Mouse (Mus musculus): ENCODE measurements around the gene Crb2. TPM values are rescaled to one million over a fixed set of nuclear protein-coding genes. Genes with fewer than 3 reads are reported as not detected.
A peak's percentile ranks its signal among the peaks of the same experiment; 100 is the strongest.

Gene Crb2
- total RNA-seq, 1 experiment: 1.7 TPM

DNA sequence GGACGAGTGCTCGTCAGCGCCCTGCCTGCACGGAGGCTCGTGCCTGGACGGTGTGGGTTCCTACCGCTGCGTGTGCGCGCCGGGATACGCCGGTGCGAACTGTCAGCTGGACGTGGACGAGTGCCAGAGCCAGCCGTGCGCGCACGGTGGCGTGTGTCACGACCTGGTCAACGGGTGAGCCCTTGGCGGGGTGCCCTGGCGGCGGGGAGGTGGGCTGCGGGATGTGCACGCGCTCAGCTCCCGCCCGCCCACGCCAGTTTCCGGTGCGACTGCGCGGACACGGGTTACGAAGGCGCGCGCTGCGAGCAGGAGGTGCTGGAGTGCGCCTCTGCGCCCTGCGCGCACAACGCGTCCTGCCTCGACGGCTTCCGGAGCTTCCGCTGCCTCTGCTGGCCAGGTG lies 10.4 kb downstream of the Crb2 start:
- no peak for DNase-seq (ENCODE audit: low read depth, low spot score)
- in situ Hi-C loops (cut with MboI; ENCODE audit: low sequenced_read_pairs in 2 of 2, unreplicated experiment in 2 of 2): no loop called here
- Histone ChIP-seq H3K9me3 (ENCODE audit: control insufficient read depth, insufficient read depth, low read depth, low read length) (no peaks in the 10 kb centered on the region), H3K9ac (ENCODE audit: insufficient read depth, low read depth, low read length, poor library complexity, severe bottlenecking) (peak overlapping the region; percentile 24; the same call in 1 of the 2 replicates), H3K27ac (ENCODE audit: insufficient read depth, low read depth, low read length, poor library complexity, severe bottlenecking) (no peak overlapping the region), H3K4me1 (ENCODE audit: control insufficient read depth in 2 of 2, insufficient read depth in 2 of 2, low read length in 2 of 2, poor library complexity in 1 of 2) (peaks cover 0 to 8% of the 10 kb centered on the region in 2 experiments; a peak in 1 of 4 replicates), H3K4me3 (ENCODE audit: insufficient read depth in 1 of 2, low read depth in 1 of 2, low read length in 2 of 2, poor library complexity in 1 of 2, severe bottlenecking in 1 of 2) (peak overlapping the region; percentile 60 to 75), H3K36me3 (ENCODE audit: control insufficient read depth, insufficient read depth, low read length, poor library complexity, severe bottlenecking) (no peaks in the 10 kb centered on the region)
- TF ChIP-seq HCFC1 (IDR thresholded peaks at IDR 0.05; ENCODE audit: borderline replicate concordance, insufficient read depth, low read length) (no peak), MAFK (IDR thresholded peaks at IDR 0.05; ENCODE audit: insufficient read depth, low read depth, low read length) (no peak), ZC3H11A (IDR thresholded peaks at IDR 0.05; ENCODE audit: borderline replicate concordance, low read depth, low read length) (no peak), CHD2 (IDR thresholded peaks at IDR 0.05; ENCODE audit: low read depth, low read length) (no peak), ZNF384 (IDR thresholded peaks at IDR 0.05; ENCODE audit: low read depth, low read length) (no peak)

DNA sequence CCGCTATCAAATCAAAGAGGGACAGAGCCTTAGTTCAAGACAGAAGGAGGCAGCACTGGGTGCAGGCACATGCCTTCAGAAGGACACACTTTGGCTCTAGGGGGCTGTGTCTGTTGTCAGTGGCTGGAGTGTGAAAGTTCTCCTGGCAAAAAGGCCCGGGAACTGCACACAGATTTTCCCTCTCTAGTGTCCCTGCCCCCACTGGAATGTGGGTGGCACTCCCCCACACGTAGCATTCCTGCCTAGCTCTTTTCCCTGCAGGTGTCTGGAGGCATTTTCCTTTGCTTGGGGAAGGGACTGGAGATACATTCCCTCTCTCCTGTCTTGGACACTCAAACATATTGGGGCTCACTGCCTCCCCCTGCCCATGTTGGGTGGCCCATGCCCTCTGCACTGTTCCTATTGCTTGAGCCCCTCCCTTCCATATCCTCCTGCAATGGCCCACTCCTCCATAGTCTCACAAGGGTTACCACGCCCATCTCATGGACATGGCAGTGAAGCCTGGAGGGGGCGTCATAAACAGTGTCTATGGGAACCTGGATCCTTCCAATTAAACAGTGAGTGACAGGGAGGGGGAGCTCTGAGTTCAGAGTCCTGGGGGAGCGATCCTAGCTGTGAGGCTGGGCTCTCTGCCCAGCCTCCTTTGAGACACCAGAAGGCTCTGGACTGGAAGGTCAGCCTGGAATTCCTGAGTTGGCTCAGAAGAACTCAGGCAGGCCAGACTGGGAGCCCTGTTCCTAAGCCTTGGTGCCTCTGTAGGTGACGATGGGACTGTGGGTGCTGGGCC lies 12.3 kb downstream of the Crb2 start:
- in situ Hi-C loops (cut with MboI; ENCODE audit: low sequenced_read_pairs in 2 of 2, unreplicated experiment in 2 of 2): no loop called here
- no peak overlapping the region for H3K27ac ChIP-seq (ENCODE audit: insufficient read depth, low read depth, low read length, poor library complexity, severe bottlenecking)
- no peak for DNase-seq (ENCODE audit: low read depth, low spot score)
- TF ChIP-seq ZNF384 (IDR thresholded peaks at IDR 0.05; ENCODE audit: low read depth, low read length) (no peak), MAFK (IDR thresholded peaks at IDR 0.05; ENCODE audit: insufficient read depth, low read depth, low read length) (no peak), HCFC1 (IDR thresholded peaks at IDR 0.05; ENCODE audit: borderline replicate concordance, insufficient read depth, low read length) (no peak), ZC3H11A (IDR thresholded peaks at IDR 0.05; ENCODE audit: borderline replicate concordance, low read depth, low read length) (no peak), CHD2 (IDR thresholded peaks at IDR 0.05; ENCODE audit: low read depth, low read length) (no peak)
- H3K9ac ChIP-seq (ENCODE audit: insufficient read depth, low read depth, low read length, poor library complexity, severe bottlenecking): no peak overlapping the region
- H3K9me3 ChIP-seq (ENCODE audit: control insufficient read depth, insufficient read depth, low read depth, low read length): no peaks in the 10 kb centered on the region
- peaks cover 0 to 4% of the 10 kb centered on the region in 2 experiments; a peak in 1 of 4 replicates for H3K4me1 ChIP-seq (ENCODE audit: control insufficient read depth in 2 of 2, insufficient read depth in 2 of 2, low read length in 2 of 2, poor library complexity in 1 of 2)
- no peaks in the 10 kb centered on the region for H3K36me3 ChIP-seq (ENCODE audit: control insufficient read depth, insufficient read depth, low read length, poor library complexity, severe bottlenecking)
- no peak overlapping the region for H3K4me3 ChIP-seq (ENCODE audit: insufficient read depth in 1 of 2, low read depth in 1 of 2, low read length in 2 of 2, poor library complexity in 1 of 2, severe bottlenecking in 1 of 2)

DNA sequence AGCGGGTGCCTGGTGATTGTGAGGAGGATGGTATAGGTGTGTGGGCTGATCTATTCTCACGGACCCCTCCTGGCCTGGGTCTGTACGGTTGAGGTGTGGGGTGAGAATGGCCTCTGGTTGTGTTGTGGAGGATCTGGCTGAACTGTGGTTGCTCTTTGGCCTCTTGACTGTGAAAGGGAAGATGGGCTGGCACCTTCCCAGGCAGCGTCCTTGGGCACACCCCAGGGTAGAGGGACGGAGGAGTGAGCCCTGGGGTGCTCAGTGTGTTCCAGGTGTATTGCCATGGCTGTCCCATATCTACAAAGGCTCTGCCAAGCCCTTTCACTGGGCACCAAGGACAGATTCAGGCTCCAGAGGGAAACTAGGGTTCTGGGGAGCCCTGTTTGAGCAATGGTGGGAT lies 13.0 kb downstream of the Crb2 start:
- no peak for TF ChIP-seq CHD2 (IDR thresholded peaks at IDR 0.05; ENCODE audit: low read depth, low read length)
- TF ChIP-seq MAFK (IDR thresholded peaks at IDR 0.05; ENCODE audit: insufficient read depth, low read depth, low read length): no peak
- no peak for TF ChIP-seq ZC3H11A (IDR thresholded peaks at IDR 0.05; ENCODE audit: borderline replicate concordance, low read depth, low read length)
- TF ChIP-seq HCFC1 (IDR thresholded peaks at IDR 0.05; ENCODE audit: borderline replicate concordance, insufficient read depth, low read length): no peak
- TF ChIP-seq ZNF384 (IDR thresholded peaks at IDR 0.05; ENCODE audit: low read depth, low read length): no peak
- no peaks in the 10 kb centered on the region for H3K9me3 ChIP-seq (ENCODE audit: control insufficient read depth, insufficient read depth, low read depth, low read length)
- H3K4me1 ChIP-seq (ENCODE audit: control insufficient read depth in 2 of 2, insufficient read depth in 2 of 2, low read length in 2 of 2, poor library complexity in 1 of 2): peaks cover 0 to 4% of the 10 kb centered on the region in 2 experiments; a peak in 1 of 4 replicates
- in situ Hi-C loops (cut with MboI; ENCODE audit: low sequenced_read_pairs in 2 of 2, unreplicated experiment in 2 of 2): no loop called here
- H3K27ac ChIP-seq (ENCODE audit: insufficient read depth, low read depth, low read length, poor library complexity, severe bottlenecking): no peak overlapping the region
- H3K9ac ChIP-seq (ENCODE audit: insufficient read depth, low read depth, low read length, poor library complexity, severe bottlenecking): no peak overlapping the region
- H3K4me3 ChIP-seq (ENCODE audit: insufficient read depth in 1 of 2, low read depth in 1 of 2, low read length in 2 of 2, poor library complexity in 1 of 2, severe bottlenecking in 1 of 2): no peak overlapping the region
- no peaks in the 10 kb centered on the region for H3K36me3 ChIP-seq (ENCODE audit: control insufficient read depth, insufficient read depth, low read length, poor library complexity, severe bottlenecking)
- no peak for DNase-seq (ENCODE audit: low read depth, low spot score)

DNA sequence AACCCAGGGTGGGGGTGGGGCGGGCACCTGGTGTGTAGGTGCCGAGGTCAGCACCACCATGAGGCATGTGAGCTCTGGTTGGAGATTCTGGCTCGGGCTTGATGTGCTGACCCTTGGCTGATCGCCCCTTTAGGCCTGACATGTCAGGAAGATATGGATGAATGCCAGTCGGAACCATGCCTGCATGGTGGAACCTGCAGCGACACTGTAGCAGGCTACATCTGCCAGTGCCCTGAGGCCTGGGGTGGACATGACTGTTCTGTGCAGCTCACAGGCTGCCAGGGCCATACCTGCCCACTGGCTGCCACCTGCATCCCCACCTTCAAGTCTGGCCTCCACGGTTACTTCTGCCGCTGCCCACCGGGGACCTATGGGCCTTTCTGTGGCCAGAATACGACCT lies 13.9 kb downstream of the Crb2 start:
- no peak for DNase-seq (ENCODE audit: low read depth, low spot score)
- no peaks in the 10 kb centered on the region for H3K9me3 ChIP-seq (ENCODE audit: control insufficient read depth, insufficient read depth, low read depth, low read length)
- H3K9ac ChIP-seq (ENCODE audit: insufficient read depth, low read depth, low read length, poor library complexity, severe bottlenecking): no peak overlapping the region
- H3K36me3 ChIP-seq (ENCODE audit: control insufficient read depth, insufficient read depth, low read length, poor library complexity, severe bottlenecking): no peaks in the 10 kb centered on the region
- H3K27ac ChIP-seq (ENCODE audit: insufficient read depth, low read depth, low read length, poor library complexity, severe bottlenecking): no peak overlapping the region
- in situ Hi-C loops (cut with MboI; ENCODE audit: low sequenced_read_pairs in 2 of 2, unreplicated experiment in 2 of 2): no loop called here
- no peak overlapping the region for H3K4me3 ChIP-seq (ENCODE audit: insufficient read depth in 1 of 2, low read depth in 1 of 2, low read length in 2 of 2, poor library complexity in 1 of 2, severe bottlenecking in 1 of 2)
- H3K4me1 ChIP-seq (ENCODE audit: control insufficient read depth in 2 of 2, insufficient read depth in 2 of 2, low read length in 2 of 2, poor library complexity in 1 of 2): peaks cover 0 to 6% of the 10 kb centered on the region in 2 experiments; a peak in 1 of 4 replicates
- TF ChIP-seq HCFC1 (IDR thresholded peaks at IDR 0.05; ENCODE audit: borderline replicate concordance, insufficient read depth, low read length) (no peak), ZC3H11A (IDR thresholded peaks at IDR 0.05; ENCODE audit: borderline replicate concordance, low read depth, low read length) (no peak), CHD2 (IDR thresholded peaks at IDR 0.05; ENCODE audit: low read depth, low read length) (no peak), MAFK (IDR thresholded peaks at IDR 0.05; ENCODE audit: insufficient read depth, low read depth, low read length) (no peak), ZNF384 (IDR thresholded peaks at IDR 0.05; ENCODE audit: low read depth, low read length) (no peak)
